Mouse (Mus musculus) E14TG2a.4 (cell line): ENCODE measurements around the gene Dpy19l3.
A peak's percentile ranks its signal among the peaks of the same experiment; 100 is the strongest.

Experiments used
- H3K27me3 ChIP-seq: 2 replicates; pipeline ENCODE4 v1.6.1; 2014; ENCODE audit warnings: low read length, control low read depth; ENCODE audit not compliant: insufficient read depth
- H3K36me3 ChIP-seq: 2 replicates; pipeline ENCODE4 v1.6.1; 2014; ENCODE audit warnings: low read length, control low read depth; ENCODE audit not compliant: insufficient read depth
- H3K4me1 ChIP-seq: replicated peaks from 2 replicates; pipeline ENCODE4 v1.6.1; 2014; ENCODE audit warnings: low read depth, low read length, control low read depth
- H3K4me3 ChIP-seq: replicated peaks from 2 replicates; pipeline ENCODE4 v1.5.1; 2014; ENCODE audit warnings: mild to moderate bottlenecking, low read length
- H3K9me3 ChIP-seq: 2 replicates; pipeline ENCODE4 v1.6.1; 2014; ENCODE audit warnings: low read length, control low read depth
- CTCF ChIP-seq: conservative IDR thresholded peaks from 2 replicates; pipeline ENCODE4 v1.5.1; 2014; ENCODE audit warnings: low read length
- NANOG ChIP-seq: IDR thresholded peaks from 2 replicates; pipeline ENCODE4 v1.6.1; 2014; ENCODE audit warnings: borderline replicate concordance, low read length, mixed read lengths
- POU5F1 ChIP-seq: IDR thresholded peaks from 2 replicates; pipeline ENCODE4 v1.6.1; 2014; ENCODE audit warnings: low read length, borderline replicate concordance

Dpy19l3 gene

GRCm38 (mm10) chr7:35754033-35754885 is at the start of gene Dpy19l3:
Gene Dpy19l3, minus strand, starts transcription at chr7:35754454.
- Histone ChIP-seq H3K9me3 (no peaks in the 10 kb centered on the region), H3K4me1 (peaks cover 33% of the 10 kb centered on the region), H3K4me3 (peak within 1 kb of the TSS; percentile 93), H3K36me3 (peaks cover 29% of the 10 kb centered on the region), H3K27me3 (peaks cover 8% of the 10 kb centered on the region)
- no peak for TF ChIP-seq POU5F1
- no peak for TF ChIP-seq NANOG
- no peak for TF ChIP-seq CTCF

GRCm38 (mm10) chr7:35802906-35803595 is 48.8 kb upstream of the Dpy19l3 start, which contains the start of gene Zfp507:
Gene Zfp507, minus strand, starts transcription at chr7:35803003.
- Histone ChIP-seq H3K27me3 (peaks cover 10% of the 10 kb centered on the region; the same call in 1 of the 2 replicates), H3K4me1 (peaks cover 36% of the 10 kb centered on the region), H3K36me3 (peaks cover 34% of the 10 kb centered on the region), H3K9me3 (no peaks in the 10 kb centered on the region), H3K4me3 (peak within 1 kb of the TSS; percentile 90)
- no peak for TF ChIP-seq NANOG
- no peak for TF ChIP-seq POU5F1
- TF ChIP-seq CTCF, result no peak

GRCm38 (mm10) chr7:35802201-35802905 is 48.1 kb upstream of the Dpy19l3 start:
- Histone ChIP-seq H3K27me3 (peaks cover 10% of the 10 kb centered on the region; the same call in 1 of the 2 replicates), H3K4me1 (peaks cover 36% of the 10 kb centered on the region), H3K36me3 (peaks cover 41% of the 10 kb centered on the region), H3K4me3 (peak overlapping the region; percentile 90), H3K9me3 (no peaks in the 10 kb centered on the region)
- TF ChIP-seq CTCF (no peak), POU5F1 (no peak), NANOG (no peak)

- TF ChIP-seq NANOG, result no peak
- TF ChIP-seq CTCF, result no peak
- TF ChIP-seq POU5F1, result no peak
Measured at GRCm38 (mm10) chr7:35796123-35796522, 41.9 kb upstream of the Dpy19l3 start.

GRCm38 (mm10) chr7:35794145-35794664 is 40.0 kb upstream of the Dpy19l3 start:
- Histone ChIP-seq H3K4me3 (no peak overlapping the region), H3K9me3 (no peaks in the 10 kb centered on the region), H3K4me1 (peaks cover 46% of the 10 kb centered on the region), H3K36me3 (peaks cover 100% of the 10 kb centered on the region), H3K27me3 (no peaks in the 10 kb centered on the region)
- no peak for TF ChIP-seq CTCF
- TF ChIP-seq NANOG, result no peak
- TF ChIP-seq POU5F1, result no peak

More at GRCm38 (mm10) chr7:35796123-35796522, 41.9 kb upstream of the Dpy19l3 start:
- Histone ChIP-seq H3K4me1 (peaks cover 41% of the 10 kb centered on the region), H3K27me3 (no peaks in the 10 kb centered on the region), H3K4me3 (no peak overlapping the region), H3K9me3 (no peaks in the 10 kb centered on the region), H3K36me3 (peaks cover 100% of the 10 kb centered on the region)

- peaks cover 99% of the 10 kb centered on the region for H3K36me3 ChIP-seq
- no peak for TF ChIP-seq POU5F1
- no peak for TF ChIP-seq NANOG
- TF ChIP-seq CTCF, result no peak
- H3K9me3 ChIP-seq, result no peaks in the 10 kb centered on the region
- H3K27me3 ChIP-seq, result no peaks in the 10 kb centered on the region
- H3K4me3 ChIP-seq, result no peak overlapping the region
- H3K4me1 ChIP-seq, result peaks cover 46% of the 10 kb centered on the region
Measured at GRCm38 (mm10) chr7:35792150-35792848, 38.0 kb upstream of the Dpy19l3 start.

GRCm38 (mm10) chr7:35790926-35791325 is 36.7 kb upstream of the Dpy19l3 start:
- Histone ChIP-seq H3K27me3 (no peaks in the 10 kb centered on the region), H3K36me3 (peaks cover 98% of the 10 kb centered on the region), H3K9me3 (no peaks in the 10 kb centered on the region), H3K4me3 (no peak overlapping the region), H3K4me1 (peaks cover 42% of the 10 kb centered on the region)
- TF ChIP-seq CTCF (no peak), NANOG (no peak), POU5F1 (no peak)
